Mouse (Mus musculus): ENCODE measurements around the gene Inca1.

- TF ChIP-seq TAL1 (IDR thresholded peaks at IDR 0.05; ENCODE audit: low read length) (no peak), EP300 (IDR thresholded peaks at IDR 0.05; ENCODE audit: low read depth in 1 of 2, low read length in 2 of 2) (no peak), ELF1 (IDR thresholded peaks at IDR 0.05; ENCODE audit: low read depth, low read length) (no peak), POLR2A (IDR thresholded peaks at IDR 0.05; ENCODE audit: control insufficient read depth in 1 of 2, insufficient read depth in 1 of 2, low read depth in 1 of 2, low read length in 2 of 2, poor library complexity in 1 of 2) (no peak), ZNF384 (IDR thresholded peaks at IDR 0.05; ENCODE audit: low read depth, low read length) (no peak), CTCF (IDR thresholded peaks at IDR 0.05 in 2 of 3, conservative IDR thresholded peaks at IDR 0.05 in 1 of 3; ENCODE audit: control insufficient read depth in 1 of 3, insufficient read depth in 1 of 3, low read depth in 2 of 3, low read length in 3 of 3, poor library complexity in 1 of 3, severe bottlenecking in 1 of 3) (no peak), SMC3 (IDR thresholded peaks at IDR 0.05; ENCODE audit: low read depth, low read length) (no peak), JUND (IDR thresholded peaks at IDR 0.05; ENCODE audit: low read depth, low read length) (no peak), CHD2 (IDR thresholded peaks at IDR 0.05; ENCODE audit: low read length) (no peak)
These were observed 33.3 kb downstream of the Inca1 start for GRCm38 (mm10) chr11:70666687-70667086.

Data from MEL (cell line).